Mouse (Mus musculus) ES-Bruce4 (cell line): Measurements from ENCODE around the gene Foxp1.

ENCODE experiments used
- CTCF ChIP-seq: IDR thresholded peaks from one replicate; pipeline ENCODE4 v1.8.1; 2011; ENCODE audit warnings: low read depth, low read length
- POLR2A ChIP-seq: IDR thresholded peaks from one replicate; pipeline ENCODE4 v1.8.1; 2011; ENCODE audit warnings: low read length; ENCODE audit not compliant: insufficient read depth

GRCm38 (mm10) chr6:99096776-99097166, 425.8 kb downstream of the Foxp1 start:
- TF ChIP-seq CTCF (no peak), POLR2A (no peak)
